Mouse (Mus musculus) midbrain, embryonic 12.5 days (tissue): Measurements from ENCODE around the gene Il18r1. TPM values are rescaled to one million over a fixed set of nuclear protein-coding genes. Genes with fewer than 3 reads are reported as not detected.

ENCODE experiments used
- ATAC-seq: fragments of 200-750 bp; cut with Nextera tagmentation; 2 replicates; pipeline ENCODE4 v1.8.0; 2017; ENCODE audit warnings: low read depth, moderate TSS enrichment, moderate library complexity; ENCODE audit not compliant: low FRiP score
- H3K27ac ChIP-seq: fragments of 300-500 bp; sonication (generic); replicated peaks from 2 replicates; pipeline ENCODE4 v1.5.1; 2016; ENCODE audit warnings: mild to moderate bottlenecking
- H3K27me3 ChIP-seq: fragments of 300-500 bp; sonication (generic); 2 replicates; pipeline ENCODE4 v1.6.1; 2016; ENCODE audit warnings: mild to moderate bottlenecking
- H3K36me3 ChIP-seq: fragments of 300-500 bp; sonication (generic); 2 replicates; pipeline ENCODE4 v1.6.1; 2016
- H3K4me1 ChIP-seq: fragments of 300-500 bp; sonication (generic); 2 replicates; pipeline ENCODE4 v1.6.1; 2016
- H3K4me2 ChIP-seq: fragments of 300-500 bp; sonication (generic); replicated peaks from 2 replicates; pipeline ENCODE4 v1.6.1; 2016; ENCODE audit warnings: mild to moderate bottlenecking, moderate library complexity
- H3K4me3 ChIP-seq: fragments of 300-500 bp; sonication (generic); 2 replicates; pipeline ENCODE4 v1.5.1; 2016; ENCODE audit warnings: mild to moderate bottlenecking
- H3K9ac ChIP-seq: fragments of 300-500 bp; sonication (generic); replicated peaks from 2 replicates; pipeline ENCODE4 v1.6.1; 2016; ENCODE audit warnings: mild to moderate bottlenecking, moderate library complexity
- H3K9me3 ChIP-seq: fragments of 300-500 bp; sonication (generic); 2 replicates; pipeline ENCODE4 v1.6.1; 2016; ENCODE audit warnings: mild to moderate bottlenecking
- WGBS: fragments of 180-500 bp; shearing (Covaris S2); methylation state at CpG from one replicate; pipeline ENCODE4 v1.1.7; 2016; 5-methylcytosine and 5-hydroxymethylcytosine counted together
- polyA plus RNA-seq: library from polyadenylated mRNA; unstranded; fragments of >200 nt; fragmentation: Nextera tagmentation; extraction: Ambion mirVana; gene quantifications from 2 replicates; pipeline ENCODE4 v1.2.1, GENCODE M21; 2016

Gene Il18r1
- polyA plus RNA-seq, 1 experiment from 2014 or later = not detected

GRCm38 (mm10) chr1:40444800-40445199, 20.6 kb upstream of the Il18r1 start:
- 86% methylated on average over 3 of the region's 3 CpGs for WGBS
- Histone ChIP-seq H3K4me2 (no peak overlapping the region), H3K9me3 (no peaks in the 10 kb centered on the region), H3K36me3 (no peaks in the 10 kb centered on the region), H3K4me3 (no peak overlapping the region), H3K9ac (no peak overlapping the region), H3K27me3 (no peaks in the 10 kb centered on the region), H3K27ac (no peak overlapping the region), H3K4me1 (no peaks in the 10 kb centered on the region)
- no peak for ATAC-seq

- ATAC-seq = no peak
- Histone ChIP-seq H3K27ac (no peak overlapping the region), H3K4me1 (no peaks in the 10 kb centered on the region), H3K27me3 (no peaks in the 10 kb centered on the region), H3K9me3 (no peaks in the 10 kb centered on the region), H3K36me3 (no peaks in the 10 kb centered on the region), H3K4me3 (no peak overlapping the region), H3K4me2 (no peak overlapping the region), H3K9ac (no peak overlapping the region)
- WGBS = 89% methylated on average over 4 of the region's 4 CpGs
Measured at GRCm38 (mm10) chr1:40467306-40467705, 2.0 kb downstream of the Il18r1 start.

GRCm38 (mm10) chr1:40468805-40469204, 3.5 kb downstream of the Il18r1 start:
- 84% methylated on average over 2 of the region's 2 CpGs for WGBS
- Histone ChIP-seq H3K27me3 (no peaks in the 10 kb centered on the region), H3K27ac (no peak overlapping the region), H3K9ac (no peak overlapping the region), H3K4me1 (no peaks in the 10 kb centered on the region), H3K4me2 (no peak overlapping the region), H3K9me3 (no peaks in the 10 kb centered on the region), H3K36me3 (no peaks in the 10 kb centered on the region), H3K4me3 (no peak overlapping the region)
- ATAC-seq = no peak

- Histone ChIP-seq H3K4me1 (no peaks in the 10 kb centered on the region), H3K27ac (no peak overlapping the region), H3K9me3 (no peaks in the 10 kb centered on the region), H3K9ac (no peak overlapping the region), H3K4me3 (no peak overlapping the region), H3K27me3 (no peaks in the 10 kb centered on the region), H3K4me2 (no peak overlapping the region), H3K36me3 (no peaks in the 10 kb centered on the region)
- 92% methylated on average over 12 of the region's 12 CpGs for WGBS
- ATAC-seq = no peak
Measured at GRCm38 (mm10) chr1:40469900-40470299, 4.5 kb downstream of the Il18r1 start.

- Histone ChIP-seq H3K36me3 (no peaks in the 10 kb centered on the region), H3K9me3 (no peaks in the 10 kb centered on the region), H3K4me3 (no peak overlapping the region), H3K4me2 (no peak overlapping the region), H3K4me1 (no peaks in the 10 kb centered on the region), H3K27me3 (no peaks in the 10 kb centered on the region), H3K9ac (no peak overlapping the region), H3K27ac (no peak overlapping the region)
- ATAC-seq = no peak
- 89% methylated on average over 1 of the region's 1 CpGs for WGBS
Measured at GRCm38 (mm10) chr1:40472401-40472800, 7.0 kb downstream of the Il18r1 start.

- Histone ChIP-seq H3K36me3 (no peaks in the 10 kb centered on the region), H3K27ac (no peak overlapping the region), H3K27me3 (no peaks in the 10 kb centered on the region), H3K9ac (no peak overlapping the region), H3K4me1 (no peaks in the 10 kb centered on the region), H3K4me3 (no peak overlapping the region), H3K9me3 (no peaks in the 10 kb centered on the region), H3K4me2 (no peak overlapping the region)
- 85% methylated on average over 4 of the region's 4 CpGs for WGBS
- ATAC-seq = no peak
Measured at GRCm38 (mm10) chr1:40473640-40474039, 8.3 kb downstream of the Il18r1 start.

GRCm38 (mm10) chr1:40474336-40474735, 9.0 kb downstream of the Il18r1 start:
- no peaks in the 10 kb centered on the region for H3K27me3 ChIP-seq
- ATAC-seq = no peak
- H3K4me1 ChIP-seq = no peaks in the 10 kb centered on the region
- H3K4me2 ChIP-seq = no peak overlapping the region
- 92% methylated on average over 5 of the region's 5 CpGs for WGBS
- no peak overlapping the region for H3K4me3 ChIP-seq
- no peaks in the 10 kb centered on the region for H3K36me3 ChIP-seq
- no peak overlapping the region for H3K27ac ChIP-seq
- H3K9ac ChIP-seq = no peak overlapping the region
- H3K9me3 ChIP-seq = no peaks in the 10 kb centered on the region

GRCm38 (mm10) chr1:40475697-40476096, 10.3 kb downstream of the Il18r1 start:
- no peak overlapping the region for H3K4me3 ChIP-seq
- no peak overlapping the region for H3K4me2 ChIP-seq
- no peaks in the 10 kb centered on the region for H3K4me1 ChIP-seq
- ATAC-seq = no peak
- 69% methylated on average over 3 of the region's 3 CpGs for WGBS
- no peaks in the 10 kb centered on the region for H3K36me3 ChIP-seq
- H3K9ac ChIP-seq = no peak overlapping the region
- no peak overlapping the region for H3K27ac ChIP-seq
- H3K9me3 ChIP-seq = no peaks in the 10 kb centered on the region
- H3K27me3 ChIP-seq = no peaks in the 10 kb centered on the region

GRCm38 (mm10) chr1:40476756-40477155, 11.4 kb downstream of the Il18r1 start:
- Histone ChIP-seq H3K4me3 (no peak overlapping the region), H3K4me2 (no peak overlapping the region), H3K9ac (no peak overlapping the region), H3K27me3 (no peaks in the 10 kb centered on the region), H3K9me3 (no peaks in the 10 kb centered on the region), H3K36me3 (no peaks in the 10 kb centered on the region), H3K4me1 (no peaks in the 10 kb centered on the region), H3K27ac (no peak overlapping the region)
- no peak for ATAC-seq
- WGBS = 70% methylated on average over 4 of the region's 4 CpGs

GRCm38 (mm10) chr1:40479505-40479923, 14.2 kb downstream of the Il18r1 start:
- WGBS = 86% methylated on average over 6 of the region's 6 CpGs
- no peaks in the 10 kb centered on the region for H3K9me3 ChIP-seq
- H3K27me3 ChIP-seq = no peaks in the 10 kb centered on the region
- H3K4me2 ChIP-seq = no peak overlapping the region
- H3K4me3 ChIP-seq = no peak overlapping the region
- H3K4me1 ChIP-seq = no peaks in the 10 kb centered on the region
- ATAC-seq = no peak
- no peak overlapping the region for H3K9ac ChIP-seq
- no peaks in the 10 kb centered on the region for H3K36me3 ChIP-seq
- H3K27ac ChIP-seq = no peak overlapping the region

- Histone ChIP-seq H3K27me3 (no peaks in the 10 kb centered on the region), H3K4me1 (no peaks in the 10 kb centered on the region), H3K9me3 (no peaks in the 10 kb centered on the region), H3K4me3 (no peak overlapping the region), H3K36me3 (no peaks in the 10 kb centered on the region), H3K27ac (no peak overlapping the region), H3K9ac (no peak overlapping the region), H3K4me2 (no peak overlapping the region)
- WGBS = 86% methylated on average over 4 of the region's 4 CpGs
- ATAC-seq = no peak
Measured at GRCm38 (mm10) chr1:40494594-40494993, 29.2 kb downstream of the Il18r1 start.

- no peaks in the 10 kb centered on the region for H3K4me1 ChIP-seq
- H3K4me2 ChIP-seq = no peak overlapping the region
- no peak overlapping the region for H3K4me3 ChIP-seq
- no peak for ATAC-seq
- no peaks in the 10 kb centered on the region for H3K27me3 ChIP-seq
- H3K9ac ChIP-seq = no peak overlapping the region
- no peaks in the 10 kb centered on the region for H3K36me3 ChIP-seq
- no peaks in the 10 kb centered on the region for H3K9me3 ChIP-seq
- no peak overlapping the region for H3K27ac ChIP-seq
- WGBS = 94% methylated on average over 1 of the region's 1 CpGs
Measured at GRCm38 (mm10) chr1:40499708-40500107, 34.4 kb downstream of the Il18r1 start.

- 90% methylated on average over 4 of the region's 4 CpGs for WGBS
- Histone ChIP-seq H3K9me3 (no peaks in the 10 kb centered on the region), H3K4me3 (no peak overlapping the region), H3K36me3 (no peaks in the 10 kb centered on the region), H3K4me2 (no peak overlapping the region), H3K9ac (no peak overlapping the region), H3K4me1 (no peaks in the 10 kb centered on the region), H3K27ac (no peak overlapping the region), H3K27me3 (no peaks in the 10 kb centered on the region)
- no peak for ATAC-seq
Measured at GRCm38 (mm10) chr1:40501126-40501525, 35.8 kb downstream of the Il18r1 start.
